Mouse (Mus musculus): ENCODE data around the gene Upp2. TPM values are rescaled to one million over a fixed set of nuclear protein-coding genes. Genes with fewer than 3 reads are reported as not detected.

Upp2 gene
- polyA plus RNA-seq, 1 experiment from 2014 or later, result 9.2 TPM

DNA sequence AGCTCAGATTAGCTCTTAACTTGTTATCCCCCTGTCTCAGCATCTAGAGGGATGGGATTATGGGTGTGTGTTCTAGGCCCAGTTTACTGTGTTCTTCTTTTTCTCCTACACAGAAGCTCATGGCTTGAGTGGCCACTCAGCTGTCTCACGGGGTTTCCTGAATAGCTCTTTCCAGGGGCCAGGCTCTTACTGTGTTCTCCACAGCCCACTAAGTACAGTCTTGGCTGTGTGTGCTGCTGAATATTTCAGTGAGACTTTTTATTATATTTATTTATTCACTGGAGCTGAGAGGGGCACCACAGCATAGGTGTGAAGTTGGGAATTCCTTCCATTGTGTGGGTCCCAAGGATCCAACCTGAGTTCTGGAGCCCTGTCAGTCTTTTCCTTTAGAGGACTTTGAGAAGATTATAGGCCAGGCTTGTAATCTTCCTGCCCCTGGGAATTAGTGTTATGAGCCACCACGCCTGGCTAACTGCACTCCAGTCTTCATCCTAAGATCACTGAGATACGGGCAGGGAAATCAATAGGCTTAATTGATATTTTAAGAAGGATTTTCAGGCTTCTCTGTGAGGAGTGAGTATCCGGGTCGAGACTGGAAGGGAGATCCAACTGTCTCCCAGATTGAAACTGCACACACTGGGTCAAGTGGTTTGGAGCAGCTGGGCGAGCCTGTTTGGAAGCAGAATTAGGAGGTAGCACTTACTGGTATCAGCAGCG, 96.5 kb downstream of the Upp2 start:
- ATAC-seq (ENCODE audit: low FRiP score, low read depth), result no peak
- H3K27me3 ChIP-seq (replicated peaks), result no peaks in the 10 kb centered on the region
- H3K9ac ChIP-seq, result no peak overlapping the region
- H3K27ac ChIP-seq, result no peak overlapping the region
- no peaks in the 10 kb centered on the region for H3K9me3 ChIP-seq
- H3K4me3 ChIP-seq, result no peak overlapping the region
- no peak overlapping the region for H3K4me2 ChIP-seq (replicated peaks)
- 89% methylated on average over 7 of the region's 7 CpGs for WGBS
- no peaks in the 10 kb centered on the region for H3K4me1 ChIP-seq
- no peaks in the 10 kb centered on the region for H3K36me3 ChIP-seq

DNA sequence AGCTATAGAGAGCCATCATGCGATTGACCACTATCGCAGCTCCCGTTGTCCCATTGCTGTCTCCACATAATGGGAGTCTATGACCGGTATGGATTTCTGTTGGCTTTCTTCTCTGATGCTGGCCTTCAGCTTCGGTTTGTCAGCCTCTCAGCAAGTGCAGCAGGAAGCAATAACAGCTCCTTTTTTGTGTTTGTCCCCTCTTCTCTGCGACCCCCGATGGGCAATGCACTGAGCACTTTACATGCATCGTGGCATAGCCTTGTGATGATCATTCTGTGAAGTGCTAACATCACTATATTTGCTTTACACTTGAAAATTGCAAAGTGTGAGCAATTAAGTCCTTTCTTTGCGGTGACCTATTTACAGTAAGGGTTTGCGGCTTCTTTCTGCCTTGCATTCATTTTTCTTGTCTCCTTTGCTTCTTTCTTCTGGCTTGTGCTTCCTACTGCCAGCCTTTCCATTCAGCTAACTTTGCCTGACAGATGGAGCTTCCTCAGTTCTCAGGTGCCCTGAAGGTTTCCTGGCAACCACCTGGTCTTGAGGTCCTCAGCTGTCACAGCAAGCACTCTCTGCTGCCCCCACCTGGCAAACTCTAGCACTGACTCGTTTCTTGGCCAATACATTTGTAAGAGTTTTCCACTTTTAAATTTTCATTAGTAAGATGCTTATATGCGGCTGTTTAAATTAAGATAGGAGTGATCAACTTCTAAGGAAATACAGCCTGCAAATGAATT, 98.2 kb downstream of the Upp2 start:
- H3K4me3 ChIP-seq, result no peak overlapping the region
- no peak for ATAC-seq (ENCODE audit: low FRiP score, low read depth)
- no peaks in the 10 kb centered on the region for H3K9me3 ChIP-seq
- no peak overlapping the region for H3K9ac ChIP-seq
- 86% methylated on average over 12 of the region's 12 CpGs for WGBS
- H3K27ac ChIP-seq, result no peak overlapping the region
- no peak overlapping the region for H3K4me2 ChIP-seq (replicated peaks)
- no peaks in the 10 kb centered on the region for H3K27me3 ChIP-seq (replicated peaks)
- H3K36me3 ChIP-seq, result no peaks in the 10 kb centered on the region
- no peaks in the 10 kb centered on the region for H3K4me1 ChIP-seq

DNA sequence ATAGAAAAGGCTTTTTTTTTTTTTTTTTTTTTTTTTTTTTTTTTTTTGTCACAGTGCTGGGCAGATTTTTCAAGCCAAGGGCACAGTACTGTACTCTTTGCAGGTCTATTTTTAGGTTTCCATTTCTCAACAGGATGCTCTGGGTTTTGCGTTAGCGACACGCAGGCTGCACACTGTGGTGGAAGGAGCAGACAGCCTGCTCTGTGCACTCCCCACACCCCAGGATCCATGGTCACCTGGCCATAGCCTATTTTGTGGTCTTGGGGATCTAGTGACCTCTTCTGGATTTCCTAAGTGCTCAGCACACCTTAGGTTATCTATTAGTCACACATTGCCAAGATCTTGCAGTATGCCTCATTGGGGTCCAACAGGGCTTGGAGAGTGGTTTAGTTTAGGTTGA, 100.2 kb downstream of the Upp2 start:
- no peak for ATAC-seq (ENCODE audit: low FRiP score, low read depth)
- no peaks in the 10 kb centered on the region for H3K27me3 ChIP-seq (replicated peaks)

DNA sequence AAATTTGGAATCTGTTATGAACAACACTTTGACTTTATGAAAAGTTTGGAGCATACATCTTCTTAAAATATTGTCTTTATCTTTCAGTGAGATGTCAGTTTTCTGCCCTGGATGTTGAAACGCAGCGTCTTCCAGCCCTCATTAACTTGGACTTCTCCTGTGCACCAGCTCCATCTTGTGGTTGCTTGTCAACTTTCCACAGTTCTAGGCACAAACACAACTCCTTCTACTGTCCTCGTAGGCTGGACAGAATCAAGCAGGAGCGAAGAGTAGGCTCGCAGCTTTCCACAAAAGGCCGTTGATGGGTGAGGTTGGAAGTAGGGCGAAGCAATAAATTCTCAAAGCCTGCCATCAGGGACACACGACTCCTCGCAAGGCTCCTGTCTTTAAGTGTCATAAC, 100.9 kb downstream of the Upp2 start:
- H3K36me3 ChIP-seq, result no peaks in the 10 kb centered on the region
- peak; percentile 45; the same call in 1 of the 2 replicates for ATAC-seq (ENCODE audit: low FRiP score, low read depth)
- H3K4me3 ChIP-seq, result no peak overlapping the region
- no peaks in the 10 kb centered on the region for H3K4me1 ChIP-seq
- H3K4me2 ChIP-seq (replicated peaks), result no peak overlapping the region
- WGBS, result 46% methylated on average over 9 of the region's 9 CpGs
- H3K27me3 ChIP-seq (replicated peaks), result no peaks in the 10 kb centered on the region
- H3K9me3 ChIP-seq, result no peaks in the 10 kb centered on the region
- H3K9ac ChIP-seq, result no peak overlapping the region
- H3K27ac ChIP-seq, result no peak overlapping the region

More for the DNA sequence above, 100.2 kb downstream of the Upp2 start:
- no peak overlapping the region for H3K4me3 ChIP-seq
- H3K9ac ChIP-seq, result no peak overlapping the region
- no peaks in the 10 kb centered on the region for H3K9me3 ChIP-seq
- H3K27ac ChIP-seq, result no peak overlapping the region
- H3K36me3 ChIP-seq, result no peaks in the 10 kb centered on the region
- no peaks in the 10 kb centered on the region for H3K4me1 ChIP-seq
- H3K4me2 ChIP-seq (replicated peaks), result no peak overlapping the region
- WGBS, result 78% methylated on average over 3 of the region's 3 CpGs

DNA sequence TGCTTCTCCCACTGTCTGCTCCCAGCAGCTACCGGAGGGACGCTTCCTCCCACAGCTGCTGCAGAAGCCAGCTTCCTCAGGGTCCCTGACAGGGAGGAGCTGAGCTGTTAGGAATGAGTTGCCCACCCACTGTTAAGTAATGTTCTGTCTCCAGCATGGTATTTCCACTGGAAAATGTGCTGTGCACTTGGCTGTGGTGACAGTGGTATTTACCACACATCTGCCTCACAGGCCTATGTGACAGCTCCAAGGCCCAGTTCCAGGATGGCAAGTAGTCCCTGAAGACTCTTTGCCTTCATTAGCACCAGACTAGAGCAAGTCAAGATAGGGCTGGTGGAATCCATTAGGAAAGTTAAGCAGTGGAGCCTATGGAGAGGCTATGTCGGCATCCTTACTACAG, 102.0 kb downstream of the Upp2 start:
- H3K27ac ChIP-seq, result no peak overlapping the region
- no peak overlapping the region for H3K9ac ChIP-seq
- ATAC-seq (ENCODE audit: low FRiP score, low read depth), result no peak
- no peak overlapping the region for H3K4me2 ChIP-seq (replicated peaks)
- no peaks in the 10 kb centered on the region for H3K36me3 ChIP-seq
- no peaks in the 10 kb centered on the region for H3K27me3 ChIP-seq (replicated peaks)
- H3K4me1 ChIP-seq, result no peaks in the 10 kb centered on the region
- H3K4me3 ChIP-seq, result no peak overlapping the region
- 0 out of 2 replicates have a peak, but pooled peaks cover 8% of the 10 kb centered on the region for H3K9me3 ChIP-seq
- WGBS, result 84% methylated on average over 3 of the region's 3 CpGs

DNA sequence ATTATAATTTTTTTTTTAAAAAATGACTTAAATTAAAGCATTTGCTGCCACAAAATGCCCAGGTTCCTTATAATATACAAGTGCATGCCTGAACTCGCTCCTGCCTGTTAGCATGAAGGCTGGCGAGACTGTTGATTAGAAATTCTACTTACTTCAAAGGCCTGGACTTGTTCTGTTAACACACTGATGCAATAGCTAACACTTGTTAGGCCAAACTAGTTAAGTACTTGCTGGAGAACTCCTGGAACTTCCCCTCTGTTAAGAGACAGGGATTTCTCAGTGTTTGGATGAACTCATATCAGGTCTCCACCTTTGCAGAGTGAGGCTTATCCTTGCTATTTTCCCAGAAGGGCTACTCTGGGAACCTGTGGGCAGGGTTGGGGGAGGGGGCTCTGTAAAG, 105.4 kb downstream of the Upp2 start:
- Histone ChIP-seq H3K4me3 (no peak overlapping the region), H3K4me1 (no peaks in the 10 kb centered on the region), H3K9me3 (0 out of 2 replicates have a peak, but pooled peaks cover 8% of the 10 kb centered on the region), H3K27ac (no peak overlapping the region), H3K9ac (no peak overlapping the region), H3K4me2 (replicated peaks) (no peak overlapping the region), H3K27me3 (replicated peaks) (no peaks in the 10 kb centered on the region), H3K36me3 (no peaks in the 10 kb centered on the region)
- no peak for ATAC-seq (ENCODE audit: low FRiP score, low read depth)
- 92% methylated on average over 2 of the region's 2 CpGs for WGBS

DNA sequence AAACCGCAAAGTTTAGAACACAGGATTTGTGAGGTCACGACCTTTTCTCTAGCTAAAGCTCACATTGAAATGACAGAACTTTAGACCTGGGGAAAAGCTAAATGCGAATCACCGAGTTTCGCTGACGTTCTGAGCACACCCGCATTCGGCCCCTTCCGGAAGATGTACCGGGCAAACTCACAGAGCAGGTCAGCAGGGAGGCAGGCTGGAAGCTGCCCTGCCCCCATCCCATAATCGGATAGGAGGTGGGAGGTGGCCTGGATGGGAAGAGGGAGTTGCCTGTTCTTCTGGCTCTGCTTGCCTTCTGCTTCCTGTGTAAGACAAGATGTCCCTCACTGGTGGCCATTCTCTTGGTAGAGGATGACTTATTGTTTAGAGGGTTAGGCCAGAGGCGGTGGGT, 112.9 kb downstream of the Upp2 start:
- no peak for ATAC-seq (ENCODE audit: low FRiP score, low read depth)
- 91% methylated on average over 12 of the region's 12 CpGs for WGBS
- Histone ChIP-seq H3K27ac (no peak overlapping the region), H3K4me3 (no peak overlapping the region), H3K4me2 (replicated peaks) (no peak overlapping the region), H3K9me3 (no peaks in the 10 kb centered on the region), H3K36me3 (no peaks in the 10 kb centered on the region), H3K4me1 (no peaks in the 10 kb centered on the region), H3K27me3 (replicated peaks) (no peaks in the 10 kb centered on the region), H3K9ac (no peak overlapping the region)

DNA sequence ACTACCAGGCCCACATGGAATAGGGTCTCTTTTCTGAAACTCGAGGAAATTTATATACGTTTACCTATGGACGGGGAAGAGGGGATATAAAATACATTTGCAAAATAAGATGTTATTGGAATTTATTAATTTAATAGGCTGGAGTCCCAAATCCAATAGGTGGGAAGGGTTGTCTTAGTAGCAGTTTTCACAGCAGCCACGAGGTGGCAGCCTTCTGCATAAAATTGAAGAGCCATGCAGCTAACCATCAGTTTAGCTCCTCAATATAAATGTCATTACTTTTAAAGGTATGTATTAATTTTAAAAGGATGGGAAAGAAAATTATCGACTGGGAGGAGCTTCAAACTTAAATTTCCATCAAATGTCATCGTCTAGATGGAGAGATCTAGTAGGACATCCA, 113.7 kb downstream of the Upp2 start:
- Histone ChIP-seq H3K36me3 (no peaks in the 10 kb centered on the region), H3K27ac (no peak overlapping the region)
- WGBS, result 40% methylated on average over 6 of the region's 6 CpGs

DNA sequence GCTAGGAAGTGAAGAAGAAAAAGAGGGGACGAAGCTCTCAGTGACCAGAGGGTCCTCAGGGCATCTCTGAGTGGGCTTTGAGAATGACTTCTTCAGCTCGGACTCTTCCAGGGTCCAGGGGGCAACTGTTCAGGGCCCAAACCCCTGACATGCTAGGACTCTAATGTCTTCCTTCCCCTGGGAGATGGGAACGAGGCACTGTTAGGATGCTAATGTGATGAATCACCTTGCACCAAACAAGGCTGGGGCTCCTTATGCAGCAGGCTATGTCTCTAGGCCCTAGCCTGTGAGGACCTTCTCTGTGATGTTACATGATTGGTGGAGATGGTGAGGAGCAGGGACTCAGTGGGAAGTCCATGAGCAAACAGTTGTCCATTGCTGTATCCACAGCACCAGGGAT, 114.3 kb downstream of the Upp2 start:
- no peak for ATAC-seq (ENCODE audit: low FRiP score, low read depth)
- H3K4me1 ChIP-seq, result no peaks in the 10 kb centered on the region
- H3K27ac ChIP-seq, result no peak overlapping the region
- no peaks in the 10 kb centered on the region for H3K9me3 ChIP-seq
- H3K4me3 ChIP-seq, result no peak overlapping the region
- H3K9ac ChIP-seq, result no peak overlapping the region
- 62% methylated on average over 3 of the region's 3 CpGs for WGBS
- H3K36me3 ChIP-seq, result no peaks in the 10 kb centered on the region
- no peaks in the 10 kb centered on the region for H3K27me3 ChIP-seq (replicated peaks)
- H3K4me2 ChIP-seq (replicated peaks), result no peak overlapping the region

More for the DNA sequence above, 113.7 kb downstream of the Upp2 start:
- Histone ChIP-seq H3K9me3 (no peaks in the 10 kb centered on the region), H3K4me3 (no peak overlapping the region), H3K4me1 (no peaks in the 10 kb centered on the region), H3K9ac (no peak overlapping the region), H3K27me3 (replicated peaks) (no peaks in the 10 kb centered on the region), H3K4me2 (replicated peaks) (no peak overlapping the region)
- no peak for ATAC-seq (ENCODE audit: low FRiP score, low read depth)

DNA sequence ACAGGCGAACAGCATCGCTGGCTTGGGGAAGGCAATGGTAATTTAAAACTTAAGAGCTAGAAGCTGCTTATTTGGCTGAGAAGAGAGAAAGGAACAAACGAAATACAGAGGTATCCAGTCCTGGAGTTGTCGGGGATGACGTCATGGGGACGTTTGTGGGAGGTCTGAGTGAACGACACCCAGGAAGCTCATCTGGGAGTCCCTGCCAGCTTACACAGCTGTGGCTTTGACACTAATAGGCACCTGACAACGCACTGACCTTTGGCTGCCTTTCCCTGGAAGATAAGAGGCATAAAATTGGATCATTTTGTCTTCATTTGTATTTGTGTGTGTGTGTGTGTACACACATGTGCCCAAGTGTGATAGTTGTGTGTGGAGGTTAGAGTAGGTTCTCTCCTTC, 130.4 kb downstream of the Upp2 start:
- Histone ChIP-seq H3K27ac (no peak overlapping the region), H3K36me3 (no peaks in the 10 kb centered on the region), H3K4me1 (no peaks in the 10 kb centered on the region), H3K9me3 (no peaks in the 10 kb centered on the region), H3K27me3 (replicated peaks) (no peaks in the 10 kb centered on the region), H3K4me3 (no peak overlapping the region), H3K9ac (no peak overlapping the region), H3K4me2 (replicated peaks) (no peak overlapping the region)
- WGBS, result 81% methylated on average over 8 of the region's 8 CpGs
- ATAC-seq (ENCODE audit: low FRiP score, low read depth), result no peak

DNA sequence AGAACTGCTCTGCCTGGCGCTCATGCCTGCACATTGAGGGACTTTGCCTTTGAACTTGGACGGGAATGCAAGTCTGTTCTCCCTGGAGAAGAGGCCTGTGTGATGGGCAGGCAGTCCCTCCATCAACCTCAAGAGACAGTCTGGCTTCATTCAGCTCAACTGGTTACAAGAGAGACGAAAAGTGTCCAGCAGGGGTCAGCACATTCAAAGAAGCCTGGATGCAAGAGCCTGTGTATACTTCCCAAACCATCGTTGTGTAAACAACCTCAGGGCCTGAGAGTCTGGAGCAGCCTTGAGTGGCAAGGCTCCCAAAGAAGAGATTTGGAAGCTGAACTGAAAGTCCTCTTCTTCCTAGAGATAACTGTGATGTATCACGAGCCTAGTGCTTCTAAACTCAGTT, 132.8 kb downstream of the Upp2 start:
- Histone ChIP-seq H3K27me3 (replicated peaks) (no peaks in the 10 kb centered on the region), H3K4me2 (replicated peaks) (no peak overlapping the region), H3K9me3 (no peaks in the 10 kb centered on the region), H3K9ac (no peak overlapping the region), H3K4me3 (no peak overlapping the region), H3K36me3 (no peaks in the 10 kb centered on the region), H3K27ac (no peak overlapping the region), H3K4me1 (no peaks in the 10 kb centered on the region)
- 31% methylated on average over 5 of the region's 5 CpGs for WGBS
- ATAC-seq (ENCODE audit: low FRiP score, low read depth), result peak; percentile 74

DNA sequence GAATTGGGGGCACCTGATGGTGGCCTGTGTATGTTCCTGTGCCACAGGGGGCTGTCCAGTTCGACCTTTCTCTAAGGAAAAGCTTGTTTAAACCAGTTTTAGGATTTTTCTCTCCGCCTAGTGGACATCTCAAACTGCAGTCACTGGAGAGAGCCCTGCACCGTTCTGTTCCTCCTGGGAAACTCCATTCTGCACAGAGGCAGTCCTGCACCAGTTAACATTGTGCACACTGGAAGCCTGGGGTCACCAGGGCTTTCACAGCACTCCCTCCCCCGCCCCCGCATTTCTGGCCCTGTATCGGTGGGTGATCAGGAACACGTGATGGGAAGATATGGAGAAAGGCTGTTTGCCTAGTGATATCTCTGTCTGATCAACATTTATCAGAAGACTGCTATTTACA, 133.3 kb downstream of the Upp2 start:
- Histone ChIP-seq H3K4me3 (no peak overlapping the region), H3K4me2 (replicated peaks) (no peak overlapping the region), H3K4me1 (no peaks in the 10 kb centered on the region), H3K27me3 (replicated peaks) (no peaks in the 10 kb centered on the region), H3K9me3 (no peaks in the 10 kb centered on the region), H3K36me3 (no peaks in the 10 kb centered on the region), H3K9ac (no peak overlapping the region), H3K27ac (no peak overlapping the region)
- 66% methylated on average over 7 of the region's 7 CpGs for WGBS
- ATAC-seq (ENCODE audit: low FRiP score, low read depth), result no peak

DNA sequence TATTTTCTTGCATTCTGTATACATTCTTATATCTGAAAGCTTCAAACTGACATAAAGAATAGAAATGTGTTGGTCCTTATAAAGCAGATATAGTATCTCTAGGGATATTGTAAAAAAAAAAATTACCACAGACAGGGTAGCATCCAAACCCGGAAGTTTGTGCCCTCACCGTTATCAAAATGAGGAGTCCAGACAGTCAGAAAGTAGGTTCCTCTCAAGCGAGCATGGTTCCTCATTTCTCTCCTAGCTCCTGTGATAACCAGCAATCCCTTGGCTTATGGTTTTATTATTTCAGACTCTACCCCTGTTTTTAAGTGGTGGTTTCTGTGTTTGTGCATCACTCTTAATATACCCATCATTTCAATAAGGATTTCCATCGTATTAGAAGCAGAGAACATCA, 134.5 kb downstream of the Upp2 start:
- H3K27me3 ChIP-seq (replicated peaks), result no peaks in the 10 kb centered on the region
- no peak overlapping the region for H3K9ac ChIP-seq
- no peak overlapping the region for H3K4me3 ChIP-seq
- no peak overlapping the region for H3K27ac ChIP-seq
- no peaks in the 10 kb centered on the region for H3K9me3 ChIP-seq
- no peak overlapping the region for H3K4me2 ChIP-seq (replicated peaks)
- no peaks in the 10 kb centered on the region for H3K4me1 ChIP-seq
- no peaks in the 10 kb centered on the region for H3K36me3 ChIP-seq
- WGBS, result 92% methylated on average over 4 of the region's 4 CpGs
- no peak for ATAC-seq (ENCODE audit: low FRiP score, low read depth)
